Mouse (Mus musculus) C2C12 (cell line): ENCODE measurements around the gene Zswim2. TPM values are rescaled to one million over a fixed set of nuclear protein-coding genes. Genes with fewer than 3 reads are reported as not detected.

ENCODE experiments used
- H3K27me3 ChIP-seq: one replicate; pipeline ENCODE4 v1.6.1; 2011; ENCODE audit not compliant: control insufficient read depth, insufficient read depth, insufficient read length
- H3K36me3 ChIP-seq: one replicate; pipeline ENCODE4 v1.6.1; 2011; ENCODE audit not compliant: control insufficient read depth, insufficient read depth
- H3K4me3 ChIP-seq: one replicate; pipeline ENCODE4 v1.5.1; 2011; ENCODE audit warnings: mild to moderate bottlenecking, control low read depth; ENCODE audit not compliant: poor library complexity, insufficient read depth, severe bottlenecking
- H3K79me2 ChIP-seq: one replicate; pipeline ENCODE4 v1.6.1; 2011; ENCODE audit not compliant: control insufficient read depth, insufficient read depth
- H3K79me3 ChIP-seq: one replicate; pipeline ENCODE4 v1.6.1; 2011; ENCODE audit warnings: low read depth, control low read depth
- H3ac ChIP-seq: one replicate; pipeline ENCODE3; 2011; ENCODE audit warnings: low read depth; ENCODE audit not compliant: control insufficient read depth, insufficient read length
- CEBPB ChIP-seq: IDR thresholded peaks from one replicate; pipeline ENCODE4 v1.6.1; 2011; ENCODE audit warnings: low read depth, mild to moderate bottlenecking, control low read depth, moderate library complexity
- CTCF ChIP-seq: IDR thresholded peaks from one replicate; pipeline ENCODE4 v1.5.1; 2011; ENCODE audit not compliant: control insufficient read depth, insufficient read depth, insufficient read length
- FOSL1 ChIP-seq: IDR thresholded peaks from one replicate; pipeline ENCODE4 v1.8.0; 2011; ENCODE audit warnings: mild to moderate bottlenecking, low read length; ENCODE audit not compliant: poor library complexity, insufficient read depth, severe bottlenecking
- MAX ChIP-seq: IDR thresholded peaks from one replicate; pipeline ENCODE4 v1.6.1; 2011; ENCODE audit warnings: mild to moderate bottlenecking, control low read depth
- MYOD1 ChIP-seq: IDR thresholded peaks from one replicate; pipeline ENCODE4 v1.6.1; 2011; ENCODE audit warnings: low read depth; ENCODE audit not compliant: control insufficient read depth, insufficient read length
- MYOG ChIP-seq: IDR thresholded peaks from one replicate; pipeline ENCODE4 v1.6.1; 2011; ENCODE audit not compliant: control insufficient read depth, insufficient read length; ENCODE audit errors: extremely low read depth
- USF1 ChIP-seq: IDR thresholded peaks from one replicate; pipeline ENCODE4 v1.6.1; 2011; ENCODE audit warnings: low read depth, mild to moderate bottlenecking, control low read depth, moderate library complexity
- polyA plus RNA-seq: library from polyadenylated mRNA; unstranded; fragments of >200 nt; fragmentation: generic; extraction: Trizol; gene quantifications from one replicate; pipeline ENCODE4 v1.2.1, GENCODE M21; 2012; ENCODE audit warnings: missing spikeins

Zswim2 gene
- polyA plus RNA-seq, 1 experiment = not detected

DNA sequence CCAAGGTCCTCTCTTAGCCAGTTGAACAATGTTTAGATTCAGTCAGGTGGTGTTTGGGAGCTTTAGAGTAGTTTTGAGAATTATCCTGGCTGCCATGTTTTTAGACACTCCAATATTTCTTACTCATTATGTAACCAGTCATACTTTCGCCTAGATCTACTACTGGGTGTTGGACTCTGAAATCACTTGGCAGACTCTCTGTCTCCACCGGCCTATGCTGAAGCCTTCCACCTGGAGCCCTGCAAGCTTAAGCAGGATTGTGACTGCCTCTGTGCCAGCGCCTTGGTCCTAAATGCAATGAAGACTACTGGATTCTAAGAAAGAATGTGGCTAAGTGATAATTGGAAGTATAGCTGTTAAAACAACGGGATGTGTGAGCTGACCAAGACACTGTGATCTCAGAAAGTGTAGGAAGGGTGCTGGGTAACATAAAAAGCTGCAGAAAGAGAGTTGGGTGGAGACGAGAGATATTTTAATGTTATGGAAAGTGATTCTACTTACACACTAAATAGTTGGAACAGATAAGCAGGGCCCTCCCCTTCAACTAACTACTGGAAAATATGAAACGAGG, 57.1 kb downstream of the Zswim2 start:
- Histone ChIP-seq H3K4me3 (no peak overlapping the region), H3K79me2 (no peaks in the 10 kb centered on the region), H3K79me3 (no peaks in the 10 kb centered on the region), H3K36me3 (no peaks in the 10 kb centered on the region), H3ac (no peak overlapping the region), H3K27me3 (no peaks in the 10 kb centered on the region)
- TF ChIP-seq MYOG = no peak
- TF ChIP-seq MYOD1 = no peak
- TF ChIP-seq MAX = no peak
- no peak for TF ChIP-seq CTCF
- no peak for TF ChIP-seq FOSL1
- no peak for TF ChIP-seq CEBPB
- TF ChIP-seq USF1 = no peak

Other genes with a start within 250 kb of the Zswim2 start
- 32.1 TPM for gene Itgav, start 216.8 kb downstream of the Zswim2 start, polyA plus RNA-seq
- gene Fam171b, start 128.6 kb downstream of the Zswim2 start, polyA plus RNA-seq = 1.1 TPM
- gene Gm13698, start 14.5 kb upstream of the Zswim2 start, polyA plus RNA-seq = not detected
- not detected for gene Gm13693, start 20.3 kb upstream of the Zswim2 start, polyA plus RNA-seq
- gene Gm13695, start 26.1 kb upstream of the Zswim2 start, polyA plus RNA-seq = not detected
- not detected for gene Gm13696, start 31.9 kb upstream of the Zswim2 start, polyA plus RNA-seq
- gene Gm13694, start 37.7 kb upstream of the Zswim2 start, polyA plus RNA-seq = not detected
- not detected for gene Gm13697, start 43.5 kb upstream of the Zswim2 start, polyA plus RNA-seq
- gene Gm13691, start 49.3 kb upstream of the Zswim2 start, polyA plus RNA-seq = not detected